Mouse (Mus musculus) limb, embryonic 14.5 days (tissue): ENCODE results near the gene Gm20388. TPM values are rescaled to one million over a fixed set of nuclear protein-coding genes. Genes with fewer than 3 reads are reported as not detected.

Experiments
- ATAC-seq: fragments of 200-750 bp; cut with Nextera tagmentation; 2 replicates; pipeline ENCODE4 v1.8.0; 2017; ENCODE audit warnings: low read depth, moderate number of reproducible peaks, moderate TSS enrichment; ENCODE audit not compliant: low FRiP score
- DNase-seq: peaks from one replicate; pipeline ENCODE4 v3.0.0-alpha.2; 2015; ENCODE audit warnings: low spot score
- H3K27ac ChIP-seq: fragments of 300-500 bp; sonication (generic); replicated peaks from 2 replicates; pipeline ENCODE4 v1.5.1; 2014; ENCODE audit warnings: low read depth, mild to moderate bottlenecking, low read length, moderate library complexity, mixed read lengths
- H3K27me3 ChIP-seq: fragments of 300-500 bp; sonication (generic); 2 replicates; pipeline ENCODE4 v1.6.1; 2014; ENCODE audit warnings: low read length, mixed read lengths; ENCODE audit not compliant: control insufficient read depth, insufficient read depth
- H3K36me3 ChIP-seq: fragments of 300-500 bp; sonication (generic); 2 replicates; pipeline ENCODE4 v1.6.1; 2014; ENCODE audit warnings: mild to moderate bottlenecking, low read length, moderate library complexity, mixed read lengths; ENCODE audit not compliant: control insufficient read depth, insufficient read depth
- H3K4me1 ChIP-seq: fragments of 300-500 bp; sonication (generic); 2 replicates; pipeline ENCODE4 v1.6.1; 2014; ENCODE audit warnings: antibody characterized with exemption, low read length, mixed read lengths; ENCODE audit not compliant: control insufficient read depth, insufficient read depth
- H3K4me2 ChIP-seq: fragments of 300-500 bp; sonication (generic); replicated peaks from 2 replicates; pipeline ENCODE4 v1.6.1; 2014; ENCODE audit warnings: low read depth, mild to moderate bottlenecking, low read length, moderate library complexity; ENCODE audit not compliant: severe bottlenecking
- H3K4me3 ChIP-seq: fragments of 300-500 bp; sonication (generic); replicated peaks from 2 replicates; pipeline ENCODE4 v1.5.1; 2014; ENCODE audit warnings: low read length
- H3K9ac ChIP-seq: fragments of 300-500 bp; sonication (generic); 2 replicates; pipeline ENCODE4 v1.6.1; 2014; ENCODE audit warnings: mild to moderate bottlenecking, low read depth, low read length, moderate library complexity; ENCODE audit not compliant: severe bottlenecking
- H3K9me3 ChIP-seq: fragments of 300-500 bp; sonication (generic); 2 replicates; pipeline ENCODE4 v1.6.1; 2016; ENCODE audit warnings: low read length; ENCODE audit not compliant: control insufficient read depth
- POLR2A ChIP-seq: fragments of 200-500 bp; IDR thresholded peaks from 2 replicates; pipeline ENCODE4 v1.8.0; 2012; ENCODE audit warnings: inconsistent platforms, mild to moderate bottlenecking, moderate library complexity, borderline replicate concordance; ENCODE audit not compliant: insufficient read depth, insufficient read length; ENCODE audit errors: extremely low read depth
- WGBS: fragments of 180-500 bp; shearing (Covaris S2); extraction: QIAGEN DNeasy Blood & Tissue Kit; methylation state at CpG from one replicate; pipeline ENCODE4 v1.1.7; 2014; 5-methylcytosine and 5-hydroxymethylcytosine counted together
- polyA plus RNA-seq, 2 experiments: library from polyadenylated mRNA; depleted of rRNA in 1 of 2; stranded (reverse) in 1 of 2; unstranded in 1 of 2; fragments of >200 nt; fragmentation: Nextera tagmentation in 1 of 2; extraction: Ambion mirVana in 1 of 2; gene quantifications; 2 replicates each; pipeline versions ENCODE4 v1.2.1 to v1.2.3; 2012 to 2014

The Gm20388 gene
- polyA plus RNA-seq, 2 experiments: 1.9 to 49.9 TPM

GRCm38 (mm10) chr8:120610824-120611223, 700.2 kb downstream of the Gm20388 start:
- Histone ChIP-seq H3K36me3 (no peaks in the 10 kb centered on the region), H3K9me3 (no peaks in the 10 kb centered on the region), H3K9ac (no peak overlapping the region), H3K4me2 (no peak overlapping the region), H3K27ac (no peak overlapping the region), H3K4me3 (no peak overlapping the region), H3K4me1 (no peaks in the 10 kb centered on the region), H3K27me3 (no peaks in the 10 kb centered on the region)
- DNase-seq: no peak
- 78% methylated on average over 6 of the region's 6 CpGs for WGBS
- ATAC-seq: no peak
- no peak for TF ChIP-seq POLR2A

- H3K36me3 ChIP-seq: no peaks in the 10 kb centered on the region
- H3K4me2 ChIP-seq: no peak overlapping the region
- H3K9ac ChIP-seq: no peak overlapping the region
- no peak overlapping the region for H3K27ac ChIP-seq
- ATAC-seq (no peak), DNase-seq (no peak)
- no peak overlapping the region for H3K4me3 ChIP-seq
- no peak for TF ChIP-seq POLR2A
- no peaks in the 10 kb centered on the region for H3K27me3 ChIP-seq
- H3K4me1 ChIP-seq: no peaks in the 10 kb centered on the region
- 88% methylated on average over 3 of the region's 3 CpGs for WGBS
- H3K9me3 ChIP-seq: no peaks in the 10 kb centered on the region
These were observed 703.9 kb downstream of the Gm20388 start for GRCm38 (mm10) chr8:120614491-120614890.

GRCm38 (mm10) chr8:120616663-120617626, 706.3 kb downstream of the Gm20388 start:
- H3K4me1 ChIP-seq: no peaks in the 10 kb centered on the region
- H3K9ac ChIP-seq: no peak overlapping the region
- H3K27ac ChIP-seq: no peak overlapping the region
- no peaks in the 10 kb centered on the region for H3K27me3 ChIP-seq
- no peaks in the 10 kb centered on the region for H3K9me3 ChIP-seq
- H3K4me3 ChIP-seq: no peak overlapping the region
- no peak overlapping the region for H3K4me2 ChIP-seq
- no peaks in the 10 kb centered on the region for H3K36me3 ChIP-seq
- DNase-seq (no peak), ATAC-seq (no peak)
- WGBS: 35% methylated on average over 7 of the region's 8 CpGs
- TF ChIP-seq POLR2A: no peak

- no peak for TF ChIP-seq POLR2A
- H3K27me3 ChIP-seq: no peaks in the 10 kb centered on the region
- H3K4me1 ChIP-seq: no peaks in the 10 kb centered on the region
- DNase-seq (peak; percentile 73), ATAC-seq (peak; percentile 60; the same call in 1 of the 2 replicates)
- H3K27ac ChIP-seq: no peak overlapping the region
- H3K9ac ChIP-seq: no peak overlapping the region; the same call in 1 of the 2 replicates
- no peak overlapping the region for H3K4me3 ChIP-seq
- H3K36me3 ChIP-seq: no peaks in the 10 kb centered on the region
- no peaks in the 10 kb centered on the region for H3K9me3 ChIP-seq
- WGBS: 2% methylated on average over 6 of the region's 6 CpGs
- no peak overlapping the region; the same call in 1 of the 2 replicates for H3K4me2 ChIP-seq
These were observed 707.5 kb downstream of the Gm20388 start for GRCm38 (mm10) chr8:120618110-120618509.

- Histone ChIP-seq H3K4me1 (no peaks in the 10 kb centered on the region), H3K4me2 (no peak overlapping the region), H3K36me3 (no peaks in the 10 kb centered on the region), H3K4me3 (no peak overlapping the region), H3K9ac (no peak overlapping the region), H3K27ac (no peak overlapping the region), H3K9me3 (no peaks in the 10 kb centered on the region), H3K27me3 (no peaks in the 10 kb centered on the region)
- ATAC-seq: no peak
- no peak for DNase-seq
- no peak for TF ChIP-seq POLR2A
- 72% methylated on average over 11 of the region's 11 CpGs for WGBS
These were observed 708.9 kb downstream of the Gm20388 start for GRCm38 (mm10) chr8:120619235-120620180.
